Mouse (Mus musculus) forebrain, embryonic 13.5 days (tissue): ENCODE results near the gene Elp1. TPM values are rescaled to one million over a fixed set of nuclear protein-coding genes. Genes with fewer than 3 reads are reported as not detected.

ENCODE experiments used
- ATAC-seq: fragments of 200-750 bp; cut with Nextera tagmentation; 2 replicates; pipeline ENCODE4 v1.8.0; 2017
- H3K27ac ChIP-seq: fragments of 300-500 bp; sonication (generic); 2 replicates; pipeline ENCODE4 v1.5.1; 2015; ENCODE audit warnings: inconsistent platforms, mild to moderate bottlenecking, moderate library complexity
- H3K27me3 ChIP-seq: fragments of 300-500 bp; sonication (generic); 2 replicates; pipeline ENCODE4 v1.6.1; 2015; ENCODE audit warnings: mild to moderate bottlenecking, inconsistent platforms
- H3K36me3 ChIP-seq: fragments of 300-500 bp; sonication (generic); 2 replicates; pipeline ENCODE4 v1.6.1; 2015; ENCODE audit warnings: mild to moderate bottlenecking, inconsistent platforms; ENCODE audit not compliant: poor library complexity, severe bottlenecking
- H3K4me1 ChIP-seq: fragments of 300-500 bp; sonication (generic); 2 replicates; pipeline ENCODE4 v1.6.1; 2015; ENCODE audit warnings: inconsistent platforms
- H3K4me2 ChIP-seq: fragments of 300-500 bp; sonication (generic); 2 replicates; pipeline ENCODE4 v1.6.1; 2015; ENCODE audit warnings: inconsistent platforms, mild to moderate bottlenecking, moderate library complexity
- H3K4me3 ChIP-seq: fragments of 300-500 bp; sonication (generic); 2 replicates; pipeline ENCODE4 v1.5.1; 2015; ENCODE audit warnings: mild to moderate bottlenecking, inconsistent platforms
- H3K9ac ChIP-seq: fragments of 300-500 bp; sonication (generic); 2 replicates; pipeline ENCODE4 v1.6.1; 2015; ENCODE audit warnings: mild to moderate bottlenecking, inconsistent platforms
- H3K9me3 ChIP-seq: fragments of 300-500 bp; sonication (generic); replicated peaks from 2 replicates; pipeline ENCODE4 v1.6.1; 2016; ENCODE audit warnings: inconsistent platforms
- WGBS: fragments of 180-500 bp; shearing (Covaris S2); methylation state at CpG from one replicate; pipeline ENCODE4 v1.1.7; 2015; 5-methylcytosine and 5-hydroxymethylcytosine counted together
- polyA plus RNA-seq: library from polyadenylated mRNA; unstranded; fragments of >200 nt; fragmentation: Nextera tagmentation; extraction: Ambion mirVana; gene quantifications from 2 replicates; pipeline ENCODE4 v1.2.1, GENCODE M21; 2015

Gene Elp1
- polyA plus RNA-seq, 1 experiment from 2014 or later = 54.9 TPM

DNA sequence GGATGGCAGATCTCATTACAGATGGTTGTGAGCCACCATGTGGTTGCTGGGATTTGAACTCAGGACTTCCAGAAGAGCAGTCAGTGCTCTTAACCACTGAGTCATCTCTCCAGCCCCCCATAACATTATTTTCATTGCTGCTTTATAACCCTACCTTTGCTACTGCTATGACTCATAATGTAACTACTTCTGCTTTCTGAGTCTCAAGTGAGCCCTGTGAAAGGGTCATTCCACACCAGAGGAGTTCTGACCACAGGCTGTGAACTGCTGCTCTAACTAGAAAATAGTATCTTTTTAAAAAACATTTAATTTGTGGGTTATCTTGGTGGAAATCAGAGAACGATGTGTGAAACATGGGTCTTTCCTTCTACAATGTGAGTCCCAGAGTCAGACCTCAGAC, 44.4 kb downstream of the Elp1 start:
- Histone ChIP-seq H3K36me3 (peaks cover 96% of the 10 kb centered on the region), H3K27me3 (no peaks in the 10 kb centered on the region), H3K9ac (no peak overlapping the region), H3K4me1 (no peaks in the 10 kb centered on the region), H3K4me2 (no peak overlapping the region), H3K9me3 (no peaks in the 10 kb centered on the region), H3K4me3 (no peak overlapping the region), H3K27ac (no peak overlapping the region)
- 97% methylated on average over 1 of the region's 1 CpGs for WGBS
- ATAC-seq = no peak

DNA sequence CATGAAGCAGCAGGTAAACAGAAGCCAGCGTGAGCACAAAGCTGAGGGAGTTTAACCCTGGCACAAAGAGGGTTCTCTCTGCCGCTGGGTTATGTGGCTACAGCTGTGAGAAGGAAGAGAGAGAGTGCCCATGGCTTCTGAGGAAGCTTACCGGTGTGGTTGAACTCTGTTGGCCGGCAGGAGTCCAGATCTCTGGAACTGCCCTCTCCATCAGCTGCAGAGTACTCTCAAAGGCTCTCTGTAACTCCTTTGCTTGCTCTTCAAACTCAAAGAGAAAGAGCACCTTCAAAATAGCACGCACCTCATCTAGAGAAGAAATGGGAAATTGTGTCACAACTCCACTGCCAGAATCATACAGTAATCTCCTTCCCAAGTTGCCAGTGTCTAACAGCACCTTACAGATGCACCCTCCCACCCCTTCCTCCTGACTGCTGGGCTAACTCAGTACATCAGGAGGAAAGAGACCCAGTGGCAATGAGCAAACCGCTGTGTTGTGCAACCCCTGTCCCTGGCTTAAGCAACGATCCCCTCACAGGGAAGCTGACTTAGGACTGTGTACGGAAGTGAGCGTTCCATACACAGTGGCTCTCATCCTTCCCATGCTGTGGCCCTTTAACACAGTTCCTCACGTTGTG, 45.0 kb downstream of the Elp1 start:
- Histone ChIP-seq H3K27me3 (no peaks in the 10 kb centered on the region), H3K36me3 (peaks cover 91% of the 10 kb centered on the region), H3K27ac (no peak overlapping the region), H3K9me3 (no peaks in the 10 kb centered on the region), H3K4me3 (no peak overlapping the region), H3K4me1 (no peaks in the 10 kb centered on the region), H3K4me2 (no peak overlapping the region), H3K9ac (no peak overlapping the region)
- WGBS = 92% methylated on average over 10 of the region's 10 CpGs
- no peak for ATAC-seq

GRCm38 (mm10) chr4:56756021-56756420, 46.1 kb downstream of the Elp1 start:
- no peaks in the 10 kb centered on the region for H3K4me1 ChIP-seq
- H3K4me2 ChIP-seq = no peak overlapping the region
- H3K36me3 ChIP-seq = peaks cover 91% of the 10 kb centered on the region
- no peak overlapping the region for H3K9ac ChIP-seq
- H3K4me3 ChIP-seq = no peak overlapping the region
- H3K9me3 ChIP-seq = no peaks in the 10 kb centered on the region
- H3K27me3 ChIP-seq = no peaks in the 10 kb centered on the region
- ATAC-seq = no peak
- no peak overlapping the region for H3K27ac ChIP-seq
- WGBS = 93% methylated on average over 5 of the region's 5 CpGs

DNA sequence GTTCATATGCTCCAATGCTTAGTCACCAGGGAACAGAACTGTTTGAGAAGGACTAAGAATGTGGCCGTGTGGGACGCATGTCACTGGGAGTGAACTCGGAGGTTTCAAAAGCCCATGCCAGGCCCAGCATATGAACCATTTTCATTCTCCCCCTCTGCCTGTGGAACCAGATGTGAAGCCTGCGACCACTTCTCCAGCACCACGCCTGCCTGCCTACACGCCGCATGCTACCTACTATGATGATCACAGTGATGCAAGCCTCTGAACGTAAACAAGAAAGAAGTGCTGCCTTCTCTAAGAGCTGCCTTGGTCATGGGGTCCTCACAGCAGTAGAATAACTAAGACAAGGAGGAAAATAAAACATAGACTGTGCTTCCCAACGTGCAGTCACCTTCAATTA, 54.7 kb downstream of the Elp1 start:
- H3K4me3 ChIP-seq = no peak overlapping the region
- H3K27ac ChIP-seq = no peak overlapping the region
- H3K9me3 ChIP-seq = no peaks in the 10 kb centered on the region
- H3K9ac ChIP-seq = no peak overlapping the region
- H3K4me2 ChIP-seq = no peak overlapping the region
- no peak for ATAC-seq
- 98% methylated on average over 9 of the region's 9 CpGs for WGBS
- no peaks in the 10 kb centered on the region for H3K27me3 ChIP-seq
- peaks cover 78% of the 10 kb centered on the region for H3K36me3 ChIP-seq
- H3K4me1 ChIP-seq = no peaks in the 10 kb centered on the region

- no peaks in the 10 kb centered on the region for H3K4me1 ChIP-seq
- no peak overlapping the region for H3K9ac ChIP-seq
- no peak overlapping the region for H3K27ac ChIP-seq
- H3K27me3 ChIP-seq = no peaks in the 10 kb centered on the region
- no peak overlapping the region for H3K4me3 ChIP-seq
- WGBS = 92% methylated on average over 2 of the region's 2 CpGs
- H3K4me2 ChIP-seq = no peak overlapping the region
- no peak for ATAC-seq
- no peaks in the 10 kb centered on the region for H3K9me3 ChIP-seq
- peaks cover 69% of the 10 kb centered on the region for H3K36me3 ChIP-seq
Measured at GRCm38 (mm10) chr4:56746345-56746744, 55.8 kb downstream of the Elp1 start.

DNA sequence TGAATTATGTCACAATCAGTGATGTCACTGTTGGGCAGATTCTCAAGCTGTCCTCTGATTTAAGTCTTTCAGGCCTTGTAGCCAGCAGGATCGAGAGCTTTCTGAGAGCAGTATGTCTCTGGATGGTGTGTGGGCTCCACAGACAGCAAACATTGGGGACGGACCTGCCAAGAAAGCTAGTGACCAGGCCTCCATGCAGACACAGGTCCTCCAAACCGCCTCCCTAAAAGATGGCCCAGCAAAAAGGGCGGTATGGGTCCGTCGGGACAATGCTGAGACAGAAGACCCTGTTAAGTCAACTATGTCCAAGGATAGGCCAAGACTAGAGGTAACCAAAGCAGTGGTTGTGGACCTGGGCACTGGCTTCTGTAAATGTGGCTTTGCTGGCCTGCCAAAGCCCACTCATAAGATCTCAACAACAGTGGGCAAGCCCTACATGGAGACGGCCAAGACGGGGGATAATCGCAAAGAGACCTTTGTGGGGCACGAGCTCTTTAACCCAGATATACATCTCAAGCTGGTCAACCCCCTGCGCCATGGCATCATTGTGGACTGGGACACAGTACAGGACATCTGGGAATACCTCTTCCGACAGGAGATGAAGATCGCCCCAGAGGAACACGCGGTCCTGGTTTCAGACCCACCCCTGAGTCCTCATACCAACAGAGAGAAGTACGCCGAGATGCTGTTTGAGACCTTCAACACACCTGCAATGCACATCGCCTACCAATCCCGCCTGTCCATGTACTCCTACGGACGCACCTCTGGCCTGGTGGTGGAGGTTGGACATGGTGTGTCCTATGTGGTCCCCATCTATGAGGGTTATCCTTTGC, 58.6 kb downstream of the Elp1 start, which contains the start of gene Actl7a:
Actl7a (plus strand) TSS at position 51 of the 833 bp plus-strand sequence.
- 97% methylated on average over 21 of the region's 21 CpGs for WGBS
- Histone ChIP-seq H3K4me3 (no peak within 1 kb of the TSS), H3K27ac (no peak within 1 kb of the TSS), H3K4me1 (no peaks in the 10 kb centered on the region), H3K36me3 (peaks cover 43% of the 10 kb centered on the region), H3K4me2 (no peak within 1 kb of the TSS), H3K27me3 (no peaks in the 10 kb centered on the region), H3K9me3 (no peaks in the 10 kb centered on the region), H3K9ac (no peak within 1 kb of the TSS)
- no peak for ATAC-seq

GRCm38 (mm10) chr4:56742698-56743097, 59.4 kb downstream of the Elp1 start:
- H3K9me3 ChIP-seq = no peaks in the 10 kb centered on the region
- ATAC-seq = no peak; the same call in 1 of the 2 replicates
- peaks cover 34% of the 10 kb centered on the region for H3K36me3 ChIP-seq
- WGBS = 89% methylated on average over 4 of the region's 4 CpGs
- no peaks in the 10 kb centered on the region for H3K4me1 ChIP-seq
- no peak overlapping the region for H3K4me2 ChIP-seq
- no peaks in the 10 kb centered on the region for H3K27me3 ChIP-seq
- no peak overlapping the region for H3K27ac ChIP-seq
- H3K4me3 ChIP-seq = no peak overlapping the region
- no peak overlapping the region for H3K9ac ChIP-seq

GRCm38 (mm10) chr4:56741041-56741493, 61.1 kb downstream of the Elp1 start, which contains the start of gene Actl7b:
TSS of gene Actl7b (minus strand) at chr4:56741443.
- Histone ChIP-seq H3K9me3 (no peaks in the 10 kb centered on the region), H3K4me3 (no peak within 1 kb of the TSS), H3K4me1 (no peaks in the 10 kb centered on the region), H3K36me3 (peaks cover 19% of the 10 kb centered on the region), H3K4me2 (no peak within 1 kb of the TSS), H3K27me3 (no peaks in the 10 kb centered on the region), H3K27ac (no peak within 1 kb of the TSS), H3K9ac (no peak within 1 kb of the TSS)
- ATAC-seq = no peak
- 94% methylated on average over 13 of the region's 13 CpGs for WGBS

- Histone ChIP-seq H3K9ac (no peak overlapping the region), H3K4me1 (no peaks in the 10 kb centered on the region), H3K27ac (no peak overlapping the region), H3K27me3 (no peaks in the 10 kb centered on the region), H3K4me3 (no peak overlapping the region), H3K4me2 (no peak overlapping the region), H3K36me3 (peaks cover 15% of the 10 kb centered on the region), H3K9me3 (no peaks in the 10 kb centered on the region)
- ATAC-seq = no peak
- 95% methylated on average over 20 of the region's 20 CpGs for WGBS
Measured at GRCm38 (mm10) chr4:56740611-56741010, 61.5 kb downstream of the Elp1 start.

- Histone ChIP-seq H3K27me3 (no peaks in the 10 kb centered on the region), H3K4me2 (no peak within 1 kb of the TSS), H3K9me3 (no peaks in the 10 kb centered on the region), H3K4me1 (no peaks in the 10 kb centered on the region), H3K4me3 (no peak within 1 kb of the TSS), H3K9ac (no peak within 1 kb of the TSS), H3K27ac (no peak within 1 kb of the TSS), H3K36me3 (peaks cover 10% of the 10 kb centered on the region)
- WGBS = 88% methylated on average over 18 of the region's 18 CpGs
- ATAC-seq = no peak
Measured at GRCm38 (mm10) chr4:56740020-56740485, 62.1 kb downstream of the Elp1 start, which contains the start of gene Gm26657. TSS of gene Gm26657 (plus strand) at chr4:56740070.

- no peak overlapping the region for H3K9ac ChIP-seq
- H3K4me1 ChIP-seq = no peaks in the 10 kb centered on the region
- H3K9me3 ChIP-seq = no peaks in the 10 kb centered on the region
- no peak overlapping the region for H3K27ac ChIP-seq
- H3K27me3 ChIP-seq = no peaks in the 10 kb centered on the region
- no peak for ATAC-seq
- no peak overlapping the region for H3K4me2 ChIP-seq
- H3K4me3 ChIP-seq = no peak overlapping the region
- 56% methylated on average over 8 of the region's 8 CpGs for WGBS
- no peaks in the 10 kb centered on the region for H3K36me3 ChIP-seq
Measured at GRCm38 (mm10) chr4:56725839-56726238, 76.3 kb downstream of the Elp1 start.

DNA sequence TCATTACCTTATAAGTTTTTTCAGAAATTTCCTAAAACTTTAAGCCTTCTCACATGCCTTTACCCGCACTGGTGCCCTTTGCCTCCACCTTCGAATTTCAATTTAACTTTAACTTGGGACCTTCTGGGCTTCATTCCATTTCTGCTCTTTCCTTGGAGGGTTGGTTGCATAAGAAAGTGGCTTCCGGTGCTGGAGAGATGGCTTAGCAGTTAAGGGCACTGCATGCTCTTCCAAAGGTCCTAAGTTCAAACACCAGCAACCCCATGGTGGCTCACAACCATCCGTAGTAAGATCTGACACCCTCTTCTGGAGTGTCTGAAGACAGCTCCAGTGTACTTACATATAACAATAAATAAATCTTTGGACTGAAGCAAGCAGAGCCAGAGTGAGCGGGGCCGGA, 78.9 kb downstream of the Elp1 start:
- Histone ChIP-seq H3K36me3 (no peaks in the 10 kb centered on the region), H3K27me3 (no peaks in the 10 kb centered on the region), H3K9me3 (no peaks in the 10 kb centered on the region), H3K27ac (no peak overlapping the region), H3K4me1 (no peaks in the 10 kb centered on the region), H3K9ac (no peak overlapping the region), H3K4me3 (no peak overlapping the region), H3K4me2 (no peak overlapping the region)
- WGBS = 90% methylated on average over 6 of the region's 6 CpGs
- no peak for ATAC-seq
